Mouse (Mus musculus) embryonic facial prominence, embryonic 14.5 days (tissue): Measurements from ENCODE around the gene Dnajc8. TPM values are rescaled to one million over a fixed set of nuclear protein-coding genes. Genes with fewer than 3 reads are reported as not detected.

Experiments used
- ATAC-seq: fragments of 200-750 bp; cut with Nextera tagmentation; 2 replicates; pipeline ENCODE4 v1.8.0; 2017; ENCODE audit warnings: low read depth, moderate number of reproducible peaks, moderate TSS enrichment
- DNase-seq: peaks from one replicate; pipeline ENCODE4 v3.0.0-alpha.2; 2015; ENCODE audit warnings: low spot score
- H3K27ac ChIP-seq: fragments of 300-500 bp; sonication (generic); replicated peaks from 2 replicates; pipeline ENCODE4 v1.5.1; 2014; ENCODE audit warnings: low read depth, mild to moderate bottlenecking, low read length, moderate library complexity
- H3K27me3 ChIP-seq: fragments of 300-500 bp; sonication (generic); replicated peaks from 2 replicates; pipeline ENCODE4 v1.6.1; 2014; ENCODE audit warnings: low read length; ENCODE audit not compliant: control insufficient read depth, insufficient read depth
- H3K36me3 ChIP-seq: fragments of 300-500 bp; sonication (generic); 2 replicates; pipeline ENCODE4 v1.6.1; 2014; ENCODE audit warnings: low read length, mixed read lengths; ENCODE audit not compliant: control insufficient read depth, insufficient read depth
- H3K4me1 ChIP-seq: fragments of 300-500 bp; sonication (generic); 2 replicates; pipeline ENCODE4 v1.6.1; 2014; ENCODE audit warnings: antibody characterized with exemption, low read length; ENCODE audit not compliant: control insufficient read depth, insufficient read depth
- H3K4me2 ChIP-seq: fragments of 300-500 bp; sonication (generic); 2 replicates; pipeline ENCODE4 v1.6.1; 2014; ENCODE audit warnings: low read depth, mild to moderate bottlenecking, low read length, moderate library complexity, mixed read lengths
- H3K4me3 ChIP-seq: fragments of 300-500 bp; sonication (generic); 2 replicates; pipeline ENCODE4 v1.5.1; 2014; ENCODE audit warnings: low read depth, mild to moderate bottlenecking, low read length
- H3K9ac ChIP-seq: fragments of 300-500 bp; sonication (generic); 2 replicates; pipeline ENCODE4 v1.6.1; 2014; ENCODE audit warnings: low read depth, mild to moderate bottlenecking, low read length, moderate library complexity, mixed read lengths
- H3K9me3 ChIP-seq: fragments of 300-500 bp; sonication (generic); 2 replicates; pipeline ENCODE4 v1.6.1; 2016; ENCODE audit warnings: low read length; ENCODE audit not compliant: control insufficient read depth
- WGBS: fragments of 180-500 bp; shearing (Covaris S2); extraction: QIAGEN DNeasy Blood & Tissue Kit; methylation state at CpG from one replicate; pipeline ENCODE4 v1.1.7; 2014; 5-methylcytosine and 5-hydroxymethylcytosine counted together
- polyA plus RNA-seq: library from polyadenylated mRNA; unstranded; fragments of >200 nt; fragmentation: Nextera tagmentation; extraction: Ambion mirVana; gene quantifications from 2 replicates; pipeline ENCODE4 v1.2.1, GENCODE M21; 2014

Gene Dnajc8
- polyA plus RNA-seq, 1 experiment from 2014 or later, result 133 TPM

- WGBS, result 86% methylated on average over 20 of the region's 20 CpGs
- Histone ChIP-seq H3K4me2 (no peak overlapping the region), H3K4me1 (no peaks in the 10 kb centered on the region), H3K27ac (no peak overlapping the region), H3K36me3 (peaks cover 48% of the 10 kb centered on the region; the same call in 1 of the 2 replicates), H3K27me3 (no peaks in the 10 kb centered on the region), H3K9me3 (no peaks in the 10 kb centered on the region), H3K9ac (no peak overlapping the region), H3K4me3 (no peak overlapping the region)
- DNase-seq, result no peak
- ATAC-seq, result no peak
Observed at GRCm38 (mm10) chr4:132494271-132494918, 41.0 kb upstream of the Dnajc8 start.

- Histone ChIP-seq H3K36me3 (peaks cover 33% of the 10 kb centered on the region; the same call in 1 of the 2 replicates), H3K4me1 (no peaks in the 10 kb centered on the region), H3K27me3 (no peaks in the 10 kb centered on the region), H3K9me3 (no peaks in the 10 kb centered on the region), H3K4me2 (no peak overlapping the region), H3K4me3 (no peak overlapping the region), H3K9ac (no peak overlapping the region), H3K27ac (no peak overlapping the region)
- ATAC-seq, result no peak
- 95% methylated on average over 6 of the region's 6 CpGs for WGBS
- DNase-seq, result no peak
Observed at GRCm38 (mm10) chr4:132501639-132502038, 33.7 kb upstream of the Dnajc8 start.

- H3K4me1 ChIP-seq, result no peaks in the 10 kb centered on the region
- no peak for DNase-seq
- no peaks in the 10 kb centered on the region for H3K9me3 ChIP-seq
- no peak overlapping the region for H3K4me2 ChIP-seq
- no peak for ATAC-seq
- H3K36me3 ChIP-seq, result 0 out of 2 replicates have a peak, but pooled peaks cover 16% of the 10 kb centered on the region
- H3K27me3 ChIP-seq, result no peaks in the 10 kb centered on the region
- no peak overlapping the region for H3K4me3 ChIP-seq
- no peak overlapping the region for H3K9ac ChIP-seq
- 82% methylated on average over 11 of the region's 11 CpGs for WGBS
- H3K27ac ChIP-seq, result no peak overlapping the region
Observed at GRCm38 (mm10) chr4:132503344-132503743, 32.0 kb upstream of the Dnajc8 start.

- H3K4me2 ChIP-seq, result no peak overlapping the region
Observed at GRCm38 (mm10) chr4:132505034-132505738, 30.2 kb upstream of the Dnajc8 start.

GRCm38 (mm10) chr4:132505800-132506199 is 29.6 kb upstream of the Dnajc8 start:
- Histone ChIP-seq H3K4me1 (no peaks in the 10 kb centered on the region), H3K9me3 (no peaks in the 10 kb centered on the region), H3K4me3 (no peak overlapping the region), H3K4me2 (no peak overlapping the region), H3K36me3 (0 out of 2 replicates have a peak, but pooled peaks cover 3% of the 10 kb centered on the region), H3K27me3 (no peaks in the 10 kb centered on the region), H3K27ac (no peak overlapping the region), H3K9ac (no peak overlapping the region)
- DNase-seq (no peak), ATAC-seq (no peak)
- 44% methylated on average over 10 of the region's 10 CpGs for WGBS

More at GRCm38 (mm10) chr4:132505034-132505738, 30.2 kb upstream of the Dnajc8 start:
- no peaks in the 10 kb centered on the region for H3K9me3 ChIP-seq
- no peaks in the 10 kb centered on the region for H3K4me1 ChIP-seq
- 62% methylated on average over 6 of the region's 6 CpGs for WGBS
- H3K27me3 ChIP-seq, result no peaks in the 10 kb centered on the region
- 0 out of 2 replicates have a peak, but pooled peaks cover 6% of the 10 kb centered on the region for H3K36me3 ChIP-seq
- DNase-seq, result no peak
- no peak for ATAC-seq
- H3K27ac ChIP-seq, result no peak overlapping the region
- H3K9ac ChIP-seq, result no peak overlapping the region
- H3K4me3 ChIP-seq, result no peak overlapping the region

- Histone ChIP-seq H3K4me2 (no peak overlapping the region), H3K4me1 (no peaks in the 10 kb centered on the region), H3K36me3 (no peaks in the 10 kb centered on the region), H3K27me3 (no peaks in the 10 kb centered on the region), H3K9ac (no peak overlapping the region), H3K4me3 (no peak overlapping the region), H3K9me3 (no peaks in the 10 kb centered on the region), H3K27ac (no peak overlapping the region)
- no peak for ATAC-seq
- DNase-seq, result no peak
- 82% methylated on average over 6 of the region's 6 CpGs for WGBS
Observed at GRCm38 (mm10) chr4:132506250-132506649, 29.1 kb upstream of the Dnajc8 start.

- DNase-seq (no peak), ATAC-seq (no peak)
- Histone ChIP-seq H3K4me3 (no peak overlapping the region), H3K36me3 (no peaks in the 10 kb centered on the region), H3K4me2 (no peak overlapping the region), H3K9ac (no peak overlapping the region), H3K27ac (no peak overlapping the region), H3K9me3 (no peaks in the 10 kb centered on the region), H3K4me1 (no peaks in the 10 kb centered on the region), H3K27me3 (no peaks in the 10 kb centered on the region)
- WGBS, result 39% methylated on average over 2 of the region's 2 CpGs
Observed at GRCm38 (mm10) chr4:132507210-132507609, 28.1 kb upstream of the Dnajc8 start.

GRCm38 (mm10) chr4:132509621-132510296 is 25.6 kb upstream of the Dnajc8 start:
- peak overlapping the region; percentile 76 for H3K4me3 ChIP-seq
- H3K9me3 ChIP-seq, result no peaks in the 10 kb centered on the region
- ATAC-seq, result peak; percentile 77
- WGBS, result under 1% methylated on average over 30 of the region's 52 CpGs
- peak overlapping the region; percentile 85 for H3K4me2 ChIP-seq
- no peaks in the 10 kb centered on the region for H3K36me3 ChIP-seq
- peaks cover 7% of the 10 kb centered on the region; the same call in 1 of the 2 replicates for H3K4me1 ChIP-seq
- H3K27me3 ChIP-seq, result no peaks in the 10 kb centered on the region
- H3K9ac ChIP-seq, result peak overlapping the region; percentile 74
- DNase-seq, result peak; percentile 95
- peak overlapping the region; percentile 74 for H3K27ac ChIP-seq
